Mouse (Mus musculus) heart, embryonic 11.5 days (tissue): Measurements from ENCODE around the gene Gm49340. TPM values are rescaled to one million over a fixed set of nuclear protein-coding genes. Genes with fewer than 3 reads are reported as not detected.

Experiments used
- ATAC-seq: fragments of 200-750 bp; cut with Nextera tagmentation; replicated peaks from 2 replicates; pipeline ENCODE4 v1.8.0; 2017; ENCODE audit warnings: moderate library complexity; ENCODE audit not compliant: insufficient number of reproducible peaks, low FRiP score, low TSS enrichment
- H3K27ac ChIP-seq: fragments of 300-500 bp; sonication (generic); 2 replicates; pipeline ENCODE4 v1.5.1; 2014; ENCODE audit warnings: mild to moderate bottlenecking, low read depth, low read length
- H3K27me3 ChIP-seq: fragments of 300-500 bp; sonication (generic); 2 replicates; pipeline ENCODE4 v1.6.1; 2014; ENCODE audit warnings: mild to moderate bottlenecking, low read length, mixed read lengths; ENCODE audit not compliant: control insufficient read depth, insufficient read depth
- H3K36me3 ChIP-seq: fragments of 300-500 bp; sonication (generic); 2 replicates; pipeline ENCODE4 v1.6.1; 2014; ENCODE audit warnings: mild to moderate bottlenecking, low read length, moderate library complexity, mixed read lengths; ENCODE audit not compliant: control insufficient read depth, insufficient read depth
- H3K4me1 ChIP-seq: fragments of 300-500 bp; sonication (generic); 2 replicates; pipeline ENCODE4 v1.6.1; 2014; ENCODE audit warnings: low read length; ENCODE audit not compliant: control insufficient read depth, insufficient read depth
- H3K4me2 ChIP-seq: fragments of 300-500 bp; sonication (generic); 2 replicates; pipeline ENCODE4 v1.6.1; 2014; ENCODE audit warnings: mild to moderate bottlenecking, moderate library complexity
- H3K4me3 ChIP-seq: fragments of 300-500 bp; sonication (generic); 2 replicates; pipeline ENCODE4 v1.5.1; 2014; ENCODE audit warnings: low read depth, low read length
- H3K9ac ChIP-seq: fragments of 300-500 bp; sonication (generic); 2 replicates; pipeline ENCODE4 v1.6.1; 2014; ENCODE audit warnings: mild to moderate bottlenecking, low read depth, low read length, moderate library complexity
- H3K9me3 ChIP-seq: fragments of 300-500 bp; sonication (generic); replicated peaks from 2 replicates; pipeline ENCODE4 v1.6.1; 2016; ENCODE audit warnings: low read length; ENCODE audit not compliant: control insufficient read depth
- WGBS: fragments of 180-500 bp; shearing (Covaris S2); extraction: QIAGEN DNeasy Blood & Tissue Kit; methylation state at CpG from one replicate; pipeline ENCODE4 v1.1.7; 2014; ENCODE audit not compliant: insufficient replicate concordance; 5-methylcytosine and 5-hydroxymethylcytosine counted together
- polyA plus RNA-seq: library from polyadenylated mRNA; unstranded; fragments of >200 nt; fragmentation: Nextera tagmentation; extraction: Ambion mirVana; gene quantifications from 2 replicates; pipeline ENCODE4 v1.2.1, GENCODE M21; 2014

The Gm49340 gene
- not detected in 2 replicates for polyA plus RNA-seq

DNA sequence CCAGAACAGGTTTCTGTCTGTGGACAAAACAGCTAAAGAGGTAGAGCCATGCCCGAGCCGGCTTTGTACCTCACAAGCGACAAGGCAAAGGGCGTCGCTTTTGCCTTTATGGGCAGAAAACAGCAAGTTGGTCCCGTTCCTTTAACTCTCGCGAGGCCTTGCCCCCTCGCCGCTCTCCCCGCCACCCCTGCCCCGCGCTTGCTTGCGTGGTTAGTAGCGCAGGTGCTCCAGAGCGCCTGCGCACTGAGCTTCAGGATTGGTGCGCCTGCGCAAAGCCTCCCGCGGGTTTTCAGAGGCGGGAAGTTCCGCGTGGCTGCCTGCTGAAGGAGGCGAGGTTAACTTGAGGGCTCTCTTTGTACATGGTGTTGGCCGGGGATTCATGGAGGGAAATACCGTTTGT lies at the start of gene Gm49340, which contains the start of the genes Aspa and Spata22:
Gm49340 (plus strand) TSS at position 300 of the 400 bp plus-strand sequence.
Aspa (minus strand) TSS at position 155 of the 400 bp plus-strand sequence.
Spata22 (plus strand) TSS at position 300 of the 400 bp plus-strand sequence.
- WGBS = 67% methylated on average over 27 of the region's 27 CpGs

DNA sequence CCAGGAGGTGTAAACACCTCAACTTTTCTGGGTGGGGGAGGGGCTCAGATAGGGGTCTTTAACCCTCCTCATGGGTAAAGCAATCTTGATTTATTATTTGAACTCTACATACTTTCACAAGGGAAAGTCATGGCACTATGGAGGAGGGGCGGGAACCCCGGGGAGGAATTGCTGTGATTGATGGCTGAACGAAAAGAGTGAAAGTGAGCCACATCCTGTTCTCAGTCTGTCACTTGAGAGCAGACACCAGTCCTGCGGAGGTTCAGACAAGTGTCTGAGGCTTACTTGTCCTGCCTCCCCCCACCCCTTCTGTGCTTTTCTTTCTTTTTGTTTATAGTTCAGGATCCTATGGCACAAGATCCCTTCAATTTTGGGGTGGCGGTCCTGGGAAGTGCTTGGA lies 48.8 kb upstream of the Gm49340 start:
- no peak overlapping the region for H3K27ac ChIP-seq
- no peak overlapping the region for H3K4me2 ChIP-seq
- WGBS = 40% methylated on average over 5 of the region's 5 CpGs
- H3K4me3 ChIP-seq = no peak overlapping the region
- H3K9me3 ChIP-seq = no peaks in the 10 kb centered on the region
- 0 out of 2 replicates have a peak, but pooled peaks cover 2% of the 10 kb centered on the region for H3K4me1 ChIP-seq
- no peak for ATAC-seq
- no peaks in the 10 kb centered on the region for H3K27me3 ChIP-seq
- no peak overlapping the region for H3K9ac ChIP-seq
- no peaks in the 10 kb centered on the region for H3K36me3 ChIP-seq

More for the DNA sequence above, at the start of gene Gm49340, which contains the start of the genes Aspa and Spata22:
- no peaks in the 10 kb centered on the region for H3K4me1 ChIP-seq
- no peaks in the 10 kb centered on the region for H3K9me3 ChIP-seq
- no peak within 1 kb of the TSS for H3K27ac ChIP-seq
- no peak for ATAC-seq
- no peak within 1 kb of the TSS for H3K4me3 ChIP-seq
- H3K36me3 ChIP-seq = no peaks in the 10 kb centered on the region
- H3K27me3 ChIP-seq = no peaks in the 10 kb centered on the region
- no peak within 1 kb of the TSS for H3K9ac ChIP-seq
- H3K4me2 ChIP-seq = no peak within 1 kb of the TSS

DNA sequence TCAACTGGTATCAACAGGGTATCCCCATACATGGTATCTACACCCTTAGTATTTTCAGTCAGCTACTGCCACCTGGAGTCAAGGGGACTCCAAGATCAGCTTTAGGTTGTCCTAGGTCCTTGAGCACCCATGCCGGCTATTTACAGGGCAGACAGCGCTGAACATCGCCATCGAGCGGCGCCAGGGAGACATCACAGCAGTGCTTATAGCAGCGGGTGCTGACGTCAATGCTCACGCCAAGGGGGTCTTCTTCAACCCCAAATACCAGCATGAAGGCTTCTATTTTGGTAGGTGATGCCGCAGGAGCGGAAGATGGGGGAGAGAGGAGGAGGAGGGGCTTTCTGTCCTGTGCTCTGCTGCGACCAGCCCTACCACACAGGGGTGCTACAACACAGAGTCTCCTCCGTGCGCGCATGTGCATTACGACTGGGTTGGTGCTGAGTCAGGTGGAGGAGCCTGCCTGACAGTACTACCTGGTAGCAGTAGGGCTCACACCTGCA lies 48.0 kb upstream of the Gm49340 start:
- Histone ChIP-seq H3K4me2 (peak overlapping the region; percentile 63), H3K36me3 (no peaks in the 10 kb centered on the region), H3K9me3 (no peaks in the 10 kb centered on the region), H3K9ac (no peak overlapping the region), H3K4me3 (peak overlapping the region; percentile 35), H3K27me3 (no peaks in the 10 kb centered on the region), H3K4me1 (0 out of 2 replicates have a peak, but pooled peaks cover 2% of the 10 kb centered on the region), H3K27ac (no peak overlapping the region)
- 3% methylated on average over 16 of the region's 16 CpGs for WGBS
- ATAC-seq = peak; percentile 31

- Histone ChIP-seq H3K4me1 (0 out of 2 replicates have a peak, but pooled peaks cover 2% of the 10 kb centered on the region), H3K36me3 (no peaks in the 10 kb centered on the region), H3K9ac (no peak overlapping the region), H3K4me2 (no peak overlapping the region), H3K27me3 (no peaks in the 10 kb centered on the region), H3K27ac (no peak overlapping the region), H3K9me3 (no peaks in the 10 kb centered on the region), H3K4me3 (no peak overlapping the region)
- WGBS = 37% methylated on average over 9 of the region's 9 CpGs
- no peak for ATAC-seq
These were observed 46.2 kb upstream of the Gm49340 start for GRCm38 (mm10) chr11:73283369-73283768.

GRCm38 (mm10) chr11:73283926-73284325 lies 45.6 kb upstream of the Gm49340 start:
- Histone ChIP-seq H3K9ac (no peak overlapping the region), H3K27ac (no peak overlapping the region)

GRCm38 (mm10) chr11:73284351-73284750 lies 45.2 kb upstream of the Gm49340 start:
- Histone ChIP-seq H3K4me1 (0 out of 2 replicates have a peak, but pooled peaks cover 2% of the 10 kb centered on the region), H3K9ac (no peak overlapping the region), H3K9me3 (no peaks in the 10 kb centered on the region), H3K27me3 (no peaks in the 10 kb centered on the region), H3K4me3 (no peak overlapping the region), H3K4me2 (no peak overlapping the region), H3K36me3 (no peaks in the 10 kb centered on the region), H3K27ac (no peak overlapping the region)
- no peak for ATAC-seq

More at GRCm38 (mm10) chr11:73283926-73284325, 45.6 kb upstream of the Gm49340 start:
- H3K9me3 ChIP-seq = no peaks in the 10 kb centered on the region
- 0 out of 2 replicates have a peak, but pooled peaks cover 2% of the 10 kb centered on the region for H3K4me1 ChIP-seq
- no peak for ATAC-seq
- WGBS = 31% methylated on average over 1 of the region's 1 CpGs
- H3K27me3 ChIP-seq = no peaks in the 10 kb centered on the region
- no peak overlapping the region for H3K4me3 ChIP-seq
- H3K36me3 ChIP-seq = no peaks in the 10 kb centered on the region
- no peak overlapping the region for H3K4me2 ChIP-seq

GRCm38 (mm10) chr11:73289621-73290020 lies 39.9 kb upstream of the Gm49340 start:
- 55% methylated on average over 1 of the region's 1 CpGs for WGBS
- H3K9me3 ChIP-seq = no peaks in the 10 kb centered on the region
- no peak overlapping the region for H3K4me3 ChIP-seq
- H3K4me2 ChIP-seq = no peak overlapping the region
- no peaks in the 10 kb centered on the region for H3K36me3 ChIP-seq
- H3K27me3 ChIP-seq = no peaks in the 10 kb centered on the region
- H3K9ac ChIP-seq = no peak overlapping the region
- no peaks in the 10 kb centered on the region for H3K4me1 ChIP-seq
- no peak overlapping the region for H3K27ac ChIP-seq
- no peak for ATAC-seq

DNA sequence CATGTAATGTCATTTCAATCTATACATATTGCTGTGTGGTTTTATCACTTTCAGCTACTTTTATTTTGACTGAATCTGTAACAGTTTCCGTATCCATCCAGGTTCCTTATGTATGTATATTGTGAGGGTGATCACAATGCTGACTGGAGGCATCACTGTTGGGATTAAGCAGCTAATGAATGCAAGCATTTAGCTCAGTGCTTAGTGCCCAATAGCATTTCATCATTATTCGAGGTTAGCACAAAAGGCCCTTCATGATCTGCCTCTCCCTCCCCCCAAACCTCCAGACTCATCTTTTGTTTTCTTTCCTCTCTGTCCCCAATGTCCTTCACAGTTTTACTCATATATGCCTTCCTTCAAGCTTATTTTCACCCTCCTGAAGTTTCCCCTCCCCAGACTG lies 26.4 kb upstream of the Gm49340 start:
- H3K4me2 ChIP-seq = no peak overlapping the region
- H3K9me3 ChIP-seq = no peaks in the 10 kb centered on the region
- no peak overlapping the region for H3K4me3 ChIP-seq
- 45% methylated on average over 2 of the region's 2 CpGs for WGBS
- H3K36me3 ChIP-seq = no peaks in the 10 kb centered on the region
- H3K9ac ChIP-seq = no peak overlapping the region
- ATAC-seq = no peak
- H3K27ac ChIP-seq = no peak overlapping the region
- H3K27me3 ChIP-seq = no peaks in the 10 kb centered on the region
- H3K4me1 ChIP-seq = no peaks in the 10 kb centered on the region

DNA sequence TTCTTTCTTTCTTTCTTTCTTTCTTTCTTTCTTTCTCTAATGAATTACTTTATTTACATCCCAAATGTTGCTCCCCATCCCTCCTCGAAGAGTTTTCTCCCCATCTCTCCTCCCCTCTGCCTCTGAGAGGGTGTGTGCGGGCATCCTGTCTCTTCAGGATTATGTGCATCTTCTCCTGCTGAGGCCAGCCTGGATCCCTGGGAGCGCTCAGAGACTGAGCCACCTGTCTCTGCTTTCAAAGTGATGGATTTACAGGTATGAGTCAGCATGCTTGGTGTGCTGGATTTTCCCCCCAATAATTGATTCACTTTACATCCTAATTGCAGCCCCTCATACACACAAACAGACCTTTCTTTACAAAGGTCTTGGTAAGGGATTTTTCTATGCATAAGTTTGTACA lies 13.6 kb upstream of the Gm49340 start:
- H3K4me3 ChIP-seq = no peak overlapping the region
- 48% methylated on average over 3 of the region's 3 CpGs for WGBS
- H3K4me2 ChIP-seq = no peak overlapping the region
- ATAC-seq = no peak
- H3K9ac ChIP-seq = no peak overlapping the region
- H3K27ac ChIP-seq = no peak overlapping the region
- no peaks in the 10 kb centered on the region for H3K4me1 ChIP-seq
- no peaks in the 10 kb centered on the region for H3K9me3 ChIP-seq
- H3K36me3 ChIP-seq = no peaks in the 10 kb centered on the region
- H3K27me3 ChIP-seq = no peaks in the 10 kb centered on the region
